Mouse (Mus musculus) kidney, postnatal 25 days (tissue): Measurements from ENCODE around the gene Apex1.
"Not testable (repeated sequence)": the region's sequence is repeated elsewhere in the genome, so short reads cannot be mapped to it uniquely, and the experiment has no call there.

Source experiments
- DNase-seq, 2 experiments: peaks; one replicate each; pipeline ENCODE4 v3.0.0; 2021; ENCODE audit warnings: mixed read lengths in 2 of 2

Apex1 gene

DNA sequence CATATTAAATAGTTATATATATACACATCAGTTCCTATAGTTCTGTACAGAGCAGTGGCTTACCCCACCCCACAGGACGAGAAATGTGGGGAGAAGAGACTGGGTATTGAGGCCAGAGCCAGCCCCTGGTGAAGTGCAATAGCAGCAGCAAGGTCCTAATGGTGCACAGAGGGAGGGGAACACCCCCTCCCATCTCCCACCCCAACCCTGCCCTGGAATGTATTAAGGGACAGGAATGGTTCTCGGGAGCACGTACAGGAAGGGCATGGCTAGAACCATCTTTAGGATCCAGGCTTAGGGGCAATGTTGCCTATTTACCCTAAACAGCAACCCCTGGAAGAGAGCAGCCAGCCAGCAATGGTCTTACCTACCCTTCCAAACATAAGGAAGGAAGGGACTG lies 2.6 kb downstream of the Apex1 start:
- DNase-seq, result no peak

DNA sequence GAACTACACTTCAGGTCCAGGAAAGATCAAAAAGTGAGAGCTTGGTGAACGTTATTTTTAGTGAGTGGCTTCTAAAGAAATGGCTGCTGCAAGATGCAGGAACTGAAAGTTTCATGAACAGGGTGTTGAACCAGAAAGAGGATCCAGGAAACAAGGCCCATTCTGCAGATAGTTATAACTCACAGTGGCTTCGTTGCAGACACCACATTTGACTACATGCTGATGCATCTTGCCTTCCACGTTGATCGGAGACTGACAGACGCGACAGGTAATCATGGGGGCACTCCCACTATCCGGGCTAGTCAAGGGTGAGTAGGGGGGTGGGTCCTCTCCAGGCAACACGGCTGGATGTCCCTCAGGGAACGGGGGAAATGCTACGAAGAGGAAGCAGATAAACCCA lies 5.2 kb downstream of the Apex1 start:
- DNase-seq, result no peak

DNA sequence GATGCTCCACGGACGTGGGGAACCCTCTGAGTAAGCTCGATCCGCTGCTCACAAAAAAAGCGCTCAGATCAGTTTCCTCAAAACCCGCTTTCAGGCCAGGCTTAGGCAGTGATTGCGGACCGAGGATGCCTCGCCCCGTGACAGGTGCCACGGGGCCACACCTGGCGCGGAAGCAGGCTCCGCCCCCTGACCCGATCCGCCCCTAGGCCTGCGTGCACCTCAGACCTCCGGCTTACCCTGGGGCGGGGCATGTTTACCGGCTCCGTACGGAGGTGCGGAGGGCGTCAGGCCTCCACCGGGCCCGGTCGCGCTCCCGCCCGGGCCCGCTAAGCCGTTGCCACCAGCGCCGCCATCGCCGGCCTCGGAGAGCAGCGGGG lies 5.6 kb downstream of the Apex1 start:
- peak; percentile 75 to 92 for DNase-seq

DNA sequence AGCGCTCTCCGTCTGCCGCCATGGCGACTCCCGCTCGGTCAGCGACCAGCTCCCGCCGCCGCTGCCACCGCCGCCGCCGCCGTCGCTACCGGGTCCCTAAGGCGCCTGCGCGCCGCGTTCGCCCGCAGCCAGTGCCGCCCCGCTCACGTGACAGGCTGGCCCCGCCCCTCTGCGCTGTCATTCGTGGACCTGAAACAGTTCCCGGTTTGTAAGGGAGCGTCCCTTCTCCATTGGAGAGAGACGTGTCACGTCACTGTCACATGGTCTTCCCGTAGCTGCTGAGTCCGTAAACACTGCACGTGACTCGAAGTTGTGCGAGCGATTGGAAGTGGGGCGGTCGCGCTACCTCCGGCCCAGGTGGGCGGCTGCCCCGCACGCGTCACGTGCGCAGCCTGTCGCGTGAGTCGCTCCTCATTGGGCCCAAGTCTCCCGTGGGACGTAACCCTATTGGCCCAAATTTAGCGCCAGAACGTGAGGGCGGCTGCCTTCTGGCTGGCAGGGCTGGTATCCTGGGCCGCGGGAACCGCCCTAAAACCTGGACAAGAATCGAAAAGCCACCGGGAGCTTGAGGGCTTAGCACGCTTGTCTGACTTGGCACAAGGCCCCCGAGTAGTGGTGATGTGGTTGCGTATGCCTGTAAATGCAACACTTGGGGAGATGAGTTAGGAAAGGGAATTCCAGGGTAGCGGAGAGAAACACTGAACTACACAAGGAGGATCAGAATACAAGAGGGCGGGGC lies 6.2 kb downstream of the Apex1 start, which contains the start of the genes Pip4p1 and Pnp:
Gene Pip4p1, minus strand, starts transcription at position 103 of the 739 bp plus-strand sequence.
Gene Pnp, plus strand, starts transcription at position 329 of the 739 bp plus-strand sequence.
- DNase-seq, result peak; percentile 99 to 100

- no peak for DNase-seq
Observed at GRCm38 (mm10) chr14:50931493-50932020, 6.8 kb downstream of the Apex1 start.

GRCm38 (mm10) chr14:50936649-50937048 lies 11.9 kb downstream of the Apex1 start:
- no peak for DNase-seq

- DNase-seq, result no peak
Observed at GRCm38 (mm10) chr14:50938119-50938908, 13.5 kb downstream of the Apex1 start.

- no peak for DNase-seq
Observed at GRCm38 (mm10) chr14:50938940-50939339, 14.2 kb downstream of the Apex1 start.

DNA sequence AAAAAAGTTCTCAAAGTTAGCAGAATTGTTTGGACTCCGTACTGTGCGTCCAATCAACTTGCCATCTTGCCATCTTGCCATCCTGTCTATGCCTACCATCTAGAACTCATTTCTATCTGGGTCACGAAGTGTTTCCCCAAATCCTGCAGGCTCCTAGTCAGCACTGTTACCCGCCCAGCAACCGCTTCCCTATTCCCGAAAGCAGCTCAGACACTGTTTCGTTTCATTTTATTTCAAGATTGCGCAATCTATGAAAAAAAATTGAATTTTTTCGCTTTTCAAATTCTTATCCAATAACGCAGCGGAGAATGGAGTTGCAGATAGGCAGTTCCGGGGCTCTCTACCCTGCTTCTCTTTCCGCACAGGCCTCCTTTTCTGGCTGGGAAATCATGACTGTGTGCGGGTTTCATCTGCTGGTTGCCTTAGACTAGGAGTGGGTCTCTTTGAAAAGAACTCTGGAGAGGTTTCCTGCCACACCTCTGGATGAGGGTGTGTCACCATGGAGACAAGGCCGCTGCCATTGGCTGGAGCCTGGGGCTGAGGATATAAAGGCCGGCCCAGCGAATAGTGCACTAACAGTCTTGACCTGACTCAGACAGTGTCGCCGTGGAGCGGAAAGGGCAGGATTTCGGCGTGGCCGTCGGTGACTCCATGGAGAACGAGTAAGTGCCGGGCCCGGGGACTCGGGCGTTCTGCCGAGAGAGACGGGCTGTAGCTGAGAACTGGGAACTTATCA lies 19.3 kb downstream of the Apex1 start, which contains the start of gene Gm49342:
Gene Gm49342, plus strand, starts transcription at position 586 of the 736 bp plus-strand sequence.
- peak; percentile 96 to 98 for DNase-seq

DNA sequence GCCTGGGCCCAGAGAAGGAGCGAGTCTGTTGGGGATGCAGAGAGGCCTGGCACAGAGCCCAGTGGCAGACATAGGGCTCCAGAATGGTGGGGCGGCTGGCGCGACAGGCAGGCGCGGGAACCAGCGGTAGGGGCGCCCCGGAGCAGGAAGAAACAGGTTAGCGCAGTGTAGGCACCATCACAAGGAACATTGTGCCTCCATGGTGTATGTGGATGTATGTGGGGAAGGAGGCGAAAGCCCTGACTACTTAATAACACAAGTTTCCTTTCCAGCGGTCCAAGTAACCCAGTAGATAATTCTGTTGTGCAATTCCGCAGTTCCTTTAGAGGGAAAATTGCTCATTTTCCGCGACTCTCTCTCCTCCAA lies 19.9 kb downstream of the Apex1 start:
- DNase-seq, result not testable (repeated sequence)

GRCm38 (mm10) chr14:50945081-50945480 lies 20.3 kb downstream of the Apex1 start:
- not testable (repeated sequence) for DNase-seq

- DNase-seq, result not testable (repeated sequence)
Observed at GRCm38 (mm10) chr14:50945526-50945925, 20.8 kb downstream of the Apex1 start.

- DNase-seq, result no peak
Observed at GRCm38 (mm10) chr14:50955487-50955886, 30.7 kb downstream of the Apex1 start.

- DNase-seq, result peak; percentile 56 to 73
Observed at GRCm38 (mm10) chr14:50955942-50956508, 31.3 kb downstream of the Apex1 start, which contains the start of gene Pnp2. Gene Pnp2, plus strand, starts transcription at chr14:50955992.

DNA sequence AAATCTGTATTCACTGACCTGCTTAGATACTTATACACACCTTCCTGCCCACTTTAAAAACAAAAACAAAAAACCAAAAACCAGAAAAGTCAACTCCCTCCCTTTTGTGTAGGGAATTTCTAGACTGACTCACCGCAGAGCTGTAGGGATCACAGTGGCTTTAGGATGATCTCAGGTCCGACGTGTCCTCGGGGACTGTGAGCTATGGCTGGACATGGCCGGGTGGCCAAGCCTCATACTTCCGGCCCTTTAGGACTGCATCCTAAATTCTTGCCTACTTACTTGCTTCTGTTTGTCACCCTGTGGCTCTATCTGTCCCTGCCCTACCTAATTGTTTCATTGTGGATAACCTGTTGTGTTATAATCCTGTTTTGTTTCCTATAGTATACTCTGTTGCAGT lies 32.0 kb downstream of the Apex1 start:
- not testable (repeated sequence) for DNase-seq

DNA sequence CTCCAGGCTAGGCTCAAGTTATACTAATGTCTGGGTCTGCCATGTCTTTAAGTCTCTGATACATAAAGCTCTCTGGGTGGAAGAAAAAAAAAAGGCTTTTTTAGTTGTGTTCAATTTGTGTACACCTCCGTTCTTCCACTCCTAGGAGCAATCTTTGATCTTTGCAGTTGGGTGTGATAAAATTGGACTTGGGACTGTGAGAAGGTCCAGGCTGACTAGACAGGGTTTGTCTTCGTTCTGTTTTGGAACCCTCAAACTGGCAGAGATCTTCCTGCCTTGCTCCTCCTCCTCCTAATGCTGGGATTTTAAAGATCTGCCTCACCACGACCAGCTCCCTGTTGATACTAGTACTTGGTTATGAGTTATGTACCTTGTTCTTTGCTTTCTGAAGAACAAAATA lies 32.4 kb downstream of the Apex1 start:
- not testable (repeated sequence) for DNase-seq

DNA sequence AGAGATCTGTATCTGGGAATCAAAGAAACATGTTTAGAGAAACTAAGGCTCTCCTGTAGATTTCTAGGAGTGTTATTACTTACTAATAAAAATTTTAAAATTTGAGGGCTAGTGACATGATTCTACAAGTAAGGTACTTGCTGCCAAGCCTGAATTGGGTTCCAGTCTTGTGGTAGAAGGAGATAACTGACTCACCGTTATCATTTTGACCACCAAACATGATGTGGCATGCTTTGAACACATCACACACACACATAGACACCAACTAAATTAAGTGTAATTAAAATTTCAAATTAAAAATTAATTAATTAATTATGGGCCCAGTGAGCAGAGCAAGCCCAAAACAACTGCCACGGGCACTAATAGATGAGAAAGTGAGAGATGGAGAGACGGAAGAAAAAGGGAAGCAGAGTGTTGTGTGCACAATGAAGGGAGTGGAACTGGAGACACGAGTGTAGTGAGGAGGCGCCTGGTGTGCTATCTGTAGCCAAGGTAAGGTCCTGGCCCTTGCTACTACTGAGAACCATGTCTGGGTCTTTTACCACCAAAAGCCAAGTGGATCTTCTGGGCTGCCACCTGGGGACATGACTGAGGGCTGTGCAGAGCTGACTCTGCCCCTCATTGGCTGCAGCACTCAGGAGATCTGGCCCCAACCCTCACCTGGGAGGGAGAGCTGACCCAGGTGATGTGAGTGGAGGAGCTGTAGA lies 33.7 kb downstream of the Apex1 start:
- DNase-seq, result not testable (repeated sequence)

DNA sequence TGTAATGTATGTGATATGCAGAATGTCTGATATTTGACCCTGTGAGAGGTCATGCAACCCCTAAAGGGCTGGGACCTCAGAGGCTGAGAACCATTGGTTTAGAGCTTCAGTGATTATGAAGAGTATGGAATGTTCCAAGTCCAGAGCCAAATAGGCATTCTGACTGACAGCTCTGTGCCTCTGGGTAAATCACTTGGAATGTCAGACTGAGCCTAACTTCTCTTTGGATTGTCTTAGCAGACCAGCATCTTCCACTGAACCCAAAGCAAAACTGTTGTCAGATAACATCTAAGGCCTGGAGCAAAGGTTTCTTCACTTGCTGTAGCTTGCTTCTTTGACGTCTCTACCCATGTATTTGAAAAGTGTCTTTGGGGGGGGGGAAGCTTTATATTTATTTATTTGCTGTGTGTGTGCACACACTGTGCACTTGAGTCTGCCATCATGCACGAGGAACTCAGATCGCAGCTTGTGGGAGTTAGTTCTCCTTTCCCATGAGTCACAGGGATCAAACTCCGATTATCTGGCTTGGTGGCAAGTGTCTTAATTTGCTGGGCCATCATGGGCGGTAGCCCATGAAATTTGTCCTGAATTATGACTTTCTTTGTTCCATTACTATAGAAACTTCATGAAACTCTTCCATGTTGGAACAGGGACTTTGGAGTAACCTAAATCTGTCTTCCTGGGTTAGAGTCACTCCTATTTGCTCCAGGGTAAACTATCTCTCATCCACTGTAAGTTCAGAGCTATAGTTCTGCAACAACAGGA lies 43.6 kb downstream of the Apex1 start:
- no peak for DNase-seq

DNA sequence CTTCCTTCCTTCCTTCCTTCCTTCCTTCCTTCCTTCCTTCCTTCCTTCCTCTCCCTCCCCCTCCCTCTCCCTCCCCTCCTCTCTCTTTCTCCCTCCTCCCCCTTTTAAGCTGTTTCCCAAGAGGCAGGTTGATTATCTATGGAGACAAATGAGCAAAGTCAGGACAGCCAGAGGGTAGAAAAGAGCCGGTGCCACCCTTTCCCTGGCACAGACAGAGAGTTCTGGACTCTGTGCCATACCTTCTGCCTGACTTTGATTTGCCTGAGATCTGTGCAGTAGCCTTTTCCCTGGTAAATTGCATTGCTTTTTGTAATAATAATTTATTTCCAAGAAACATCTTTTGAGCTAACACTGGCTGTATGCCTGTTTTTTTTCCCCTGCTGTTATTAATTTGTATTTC lies 44.3 kb downstream of the Apex1 start:
- DNase-seq, result no peak

- DNase-seq, result no peak
Observed at GRCm38 (mm10) chr14:50969558-50970544, 45.1 kb downstream of the Apex1 start.
